In genomic region chr2:33803717-33804214, GRCm38 (mm10) we compare ENCODE assay signal across 14 mouse cellular contexts.
DNase-seq lines count a peak whose midpoint lies in the region; ATAC-seq lines count a peak whose summit lies in the region.
"Had no signal": no experiment of that assay in that cellular context is flagged by ENCODE, and none has a peak within 500 bp of the region (broad histone marks: within the 10 kb centered on the region; RNA-seq: fewer than 3 reads in every experiment).

No protein-coding gene starts in this region.

- no peak for DNase-seq in heart, adult 11 months
- DNase-seq in T-cell, adult 2 months (ENCODE audit: low spot score) = peak; percentile 16
- DNase-seq in thymus, postnatal 25 days = peak; percentile 69
- DNase-seq in adrenal gland, postnatal 36 days = no peak
- no peak for DNase-seq in kidney, adult 18-20 months
- no peak for DNase-seq in kidney, postnatal 4 days
- DNase-seq: cerebellum, adult 8-10 months; lung, postnatal 10 days had no signal

- no peak overlapping the region; the same call in 1 of the 2 replicates for H3K27ac ChIP-seq in heart, embryonic 16.5 days (ENCODE audit: low read length)
- H3K27ac ChIP-seq: hindbrain, embryonic 15.5 days; kidney, postnatal 0 days; liver, embryonic 12.5 days; midbrain, embryonic 12.5 days had no signal

- peak; percentile 53; the same call in 1 of the 2 replicates for ATAC-seq in heart, embryonic 16.5 days (replicated peaks; ENCODE audit: extremely low read depth, insufficient read depth, low FRiP score)
- ATAC-seq in neutrophil, adult 5-6 weeks (ENCODE audit: extremely low read depth, insufficient number of reproducible peaks, low FRiP score, poor library complexity, severe bottlenecking) = peak; percentile 47
- ATAC-seq: liver, embryonic 12.5 days had no signal

- no peak overlapping the region for H3K4me3 ChIP-seq in heart, embryonic 16.5 days (ENCODE audit: low read length)
- H3K4me3 ChIP-seq: hindbrain, embryonic 15.5 days; liver, embryonic 12.5 days; midbrain, embryonic 12.5 days had no signal

- H3K27me3 ChIP-seq in heart, embryonic 16.5 days (ENCODE audit: control insufficient read depth, insufficient read depth, low read length) = no peaks in the 10 kb centered on the region
- H3K27me3 ChIP-seq: hindbrain, embryonic 15.5 days; liver, embryonic 12.5 days; midbrain, embryonic 12.5 days had no signal

- 71% methylated on average over 4 of the region's 4 CpGs for WGBS in heart, embryonic 16.5 days

- H3K36me3 ChIP-seq in heart, embryonic 16.5 days (ENCODE audit: control insufficient read depth, insufficient read depth) = no peaks in the 10 kb centered on the region
- H3K36me3 ChIP-seq: hindbrain, embryonic 15.5 days had no signal

- H3K9ac ChIP-seq in heart, embryonic 16.5 days (ENCODE audit: low read length) = no peak overlapping the region
- H3K9ac ChIP-seq: hindbrain, embryonic 15.5 days; liver, embryonic 12.5 days; midbrain, embryonic 12.5 days had no signal

- H3K9me3 ChIP-seq in heart, embryonic 16.5 days (replicated peaks; ENCODE audit: control insufficient read depth, low read length) = no peaks in the 10 kb centered on the region
- H3K9me3 ChIP-seq: hindbrain, embryonic 15.5 days; liver, embryonic 12.5 days; midbrain, embryonic 12.5 days had no signal

- H3K4me2 ChIP-seq in heart, embryonic 16.5 days (ENCODE audit: low read depth, low read length) = no peak overlapping the region
- H3K4me2 ChIP-seq: hindbrain, embryonic 15.5 days; liver, embryonic 12.5 days; midbrain, embryonic 12.5 days had no signal

- H3K4me1 ChIP-seq in heart, embryonic 16.5 days (ENCODE audit: control insufficient read depth, insufficient read depth, low read length) = peaks cover 5% of the 10 kb centered on the region; the same call in 1 of the 2 replicates

Comparison
In these comparisons a context has a peak if more than half of its experiments do, and no peak if none do; other contexts are left out.
1. DNase-seq: peak in T-cell, adult 2 months (single experiment) and thymus, postnatal 25 days (single experiment); none in heart, adult 11 months (single experiment), adrenal gland, postnatal 36 days (0 of 2), kidney, adult 18-20 months (single experiment) and kidney, postnatal 4 days (0 of 2).